Mouse (Mus musculus) yolk sac, embryonic 10.5 days (tissue): ENCODE measurements around the gene Trpc7.

Source experiments
- DNase-seq: peaks from one replicate; pipeline ENCODE4 v3.0.0-alpha.2; 2017; ENCODE audit warnings: low spot score

Gene Trpc7

DNA sequence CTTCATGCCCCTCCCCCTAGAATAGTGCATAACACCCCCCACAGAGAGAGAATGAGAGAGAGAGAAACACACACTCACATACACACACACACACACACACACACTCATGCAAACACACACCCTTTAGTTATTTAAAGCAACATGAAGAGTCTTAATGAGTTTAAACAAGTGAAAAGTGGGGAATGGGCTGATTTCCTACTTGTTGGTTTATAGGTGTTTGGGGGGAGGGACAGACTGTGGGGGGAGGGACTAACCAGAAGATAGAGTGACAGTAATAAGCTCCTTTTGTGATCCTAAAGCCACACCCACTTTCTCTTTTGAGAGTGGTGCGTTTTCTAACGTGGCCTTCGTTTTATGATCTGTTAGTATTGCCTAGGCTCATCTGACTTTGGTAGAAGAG is at the start of gene Trpc7:
Gene Trpc7 (minus strand): TSS at position 101 of the 400 bp plus-strand sequence.
- no peak for DNase-seq

- no peak for DNase-seq
Observed at GRCm38 (mm10) chr13:56939261-56939660, 43.5 kb upstream of the Trpc7 start.

DNA sequence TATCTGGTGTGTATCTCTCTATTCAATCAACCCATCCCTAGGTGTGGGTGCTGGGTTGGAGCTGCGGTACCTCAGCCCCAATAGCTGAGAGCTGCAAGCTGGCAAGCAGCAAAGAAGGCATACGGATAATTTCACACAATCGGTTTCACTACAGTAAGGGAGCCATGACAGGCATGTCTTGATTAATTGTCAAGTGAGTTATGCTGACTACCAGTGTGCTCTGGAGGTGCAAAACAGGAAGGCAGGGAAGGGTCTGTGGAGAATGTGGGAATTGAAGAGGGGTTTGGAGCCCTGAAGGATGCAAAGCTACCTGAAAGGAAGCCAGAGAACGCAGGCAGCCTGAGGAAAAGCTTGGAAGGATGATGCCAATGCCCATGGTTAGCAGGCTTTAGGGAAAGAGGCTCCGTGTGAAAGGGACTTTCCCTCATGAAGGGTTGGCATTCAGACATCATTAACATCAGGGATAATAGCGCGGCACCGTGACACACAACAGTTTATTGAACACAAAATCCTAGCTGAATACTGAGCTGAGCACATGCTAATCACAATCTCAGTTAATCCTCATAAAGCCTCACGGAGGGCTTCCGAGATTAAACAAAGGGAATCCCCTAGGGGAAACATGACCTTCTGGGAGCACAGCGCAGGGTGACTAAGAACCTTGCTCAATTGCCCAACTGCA is 38.2 kb upstream of the Trpc7 start:
- DNase-seq: no peak

- DNase-seq: no peak
Observed at GRCm38 (mm10) chr13:56930421-56930820, 34.6 kb upstream of the Trpc7 start.

DNA sequence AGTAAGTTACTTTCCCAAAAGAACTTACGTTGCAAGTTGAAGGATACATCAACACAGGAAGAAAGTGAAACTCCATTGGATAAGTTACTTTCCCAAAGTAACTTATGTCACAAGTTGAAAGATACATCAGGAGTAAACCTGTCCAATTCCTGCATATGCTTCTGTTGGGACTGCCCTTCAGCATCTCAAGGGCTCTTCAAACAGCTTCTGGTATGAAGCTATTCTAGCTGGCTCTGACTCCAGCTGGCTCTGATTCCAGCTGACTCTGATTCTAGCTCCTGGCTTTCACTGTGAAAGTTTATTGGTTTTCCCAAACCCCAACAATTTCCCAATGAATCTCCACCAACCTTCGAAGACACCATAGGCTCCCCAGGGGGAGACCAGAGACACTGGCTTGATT is 27.2 kb upstream of the Trpc7 start:
- no peak for DNase-seq

DNA sequence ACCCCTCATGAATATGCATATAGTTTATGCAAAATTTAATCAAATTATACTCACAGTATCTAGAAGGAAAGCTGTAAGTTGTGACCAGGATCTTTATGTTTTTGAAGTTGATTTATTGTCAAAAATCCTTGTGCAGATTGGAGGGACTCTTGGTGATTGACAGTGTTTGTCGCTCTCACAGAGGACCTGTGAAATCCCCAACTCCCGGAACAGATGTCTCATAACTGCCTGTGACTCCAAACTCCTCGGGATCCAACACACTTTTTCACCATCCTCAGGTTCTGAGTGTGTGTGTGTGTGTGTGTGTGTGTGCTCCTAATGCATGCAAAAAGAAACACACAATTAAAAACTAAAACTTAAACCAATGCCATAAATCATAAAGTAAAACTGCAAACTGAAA is 25.5 kb upstream of the Trpc7 start:
- no peak for DNase-seq

DNA sequence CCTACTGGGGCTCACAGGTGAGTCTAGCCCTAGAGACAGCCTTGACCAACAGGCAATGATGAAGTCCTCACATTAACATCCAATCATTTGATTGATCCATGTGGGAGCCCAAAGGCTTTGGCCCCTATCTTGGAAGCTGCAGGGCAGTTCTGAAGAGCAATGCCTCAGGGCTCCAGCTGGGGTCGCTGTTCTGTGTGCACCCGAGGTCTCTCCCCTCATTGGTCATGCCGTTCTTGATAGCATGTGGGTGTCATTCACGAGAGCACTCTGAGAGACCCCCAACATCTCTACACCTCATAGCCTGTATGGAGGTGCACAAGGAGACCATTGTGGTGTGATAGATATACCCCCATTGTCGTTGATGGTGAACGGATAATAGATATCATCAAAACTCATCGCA is 18.9 kb upstream of the Trpc7 start:
- DNase-seq: no peak

GRCm38 (mm10) chr13:56911093-56911492 is 15.3 kb upstream of the Trpc7 start:
- DNase-seq: no peak

- peak; percentile 40 for DNase-seq
Observed at GRCm38 (mm10) chr13:56895386-56895785, 407 bp downstream of the Trpc7 start.

DNA sequence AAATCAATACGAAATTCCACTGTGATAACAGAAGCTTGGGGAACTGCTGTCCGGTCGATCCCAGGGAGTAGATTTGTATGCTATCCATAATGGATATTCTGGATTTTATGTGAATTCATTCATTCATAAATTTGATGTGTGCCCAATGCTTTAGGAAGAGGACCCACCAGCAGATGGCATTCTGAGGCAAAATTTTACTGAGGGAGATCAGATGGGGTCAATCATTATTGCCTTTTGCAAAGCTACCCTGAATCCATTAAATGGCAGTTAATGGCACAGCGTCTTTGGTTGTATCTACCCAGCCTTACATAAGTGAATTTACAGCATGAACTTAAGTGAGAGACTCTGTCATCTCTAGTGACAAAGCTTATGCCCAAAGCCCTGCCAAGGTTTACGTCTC is 1.2 kb downstream of the Trpc7 start:
- no peak for DNase-seq

DNA sequence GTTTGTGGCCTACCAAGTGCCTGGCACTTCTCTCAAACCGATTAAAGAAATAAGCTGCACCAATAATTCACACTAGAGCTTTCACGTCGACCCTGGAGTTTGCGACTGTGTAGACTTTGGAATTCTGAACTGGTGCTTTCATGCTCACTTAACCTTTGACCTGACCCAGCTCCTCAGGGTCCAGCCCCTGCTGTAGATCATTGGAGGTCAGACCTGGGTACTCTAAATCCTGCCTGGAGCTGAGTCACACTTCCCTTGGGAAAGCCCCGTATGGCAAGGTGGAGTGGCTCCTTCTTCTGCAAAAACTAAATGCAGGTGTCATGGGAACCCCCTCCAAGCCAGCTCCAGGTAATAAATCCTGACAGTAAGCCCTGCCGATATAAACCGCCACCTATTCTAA is 5.9 kb downstream of the Trpc7 start:
- DNase-seq: peak; percentile 7

DNA sequence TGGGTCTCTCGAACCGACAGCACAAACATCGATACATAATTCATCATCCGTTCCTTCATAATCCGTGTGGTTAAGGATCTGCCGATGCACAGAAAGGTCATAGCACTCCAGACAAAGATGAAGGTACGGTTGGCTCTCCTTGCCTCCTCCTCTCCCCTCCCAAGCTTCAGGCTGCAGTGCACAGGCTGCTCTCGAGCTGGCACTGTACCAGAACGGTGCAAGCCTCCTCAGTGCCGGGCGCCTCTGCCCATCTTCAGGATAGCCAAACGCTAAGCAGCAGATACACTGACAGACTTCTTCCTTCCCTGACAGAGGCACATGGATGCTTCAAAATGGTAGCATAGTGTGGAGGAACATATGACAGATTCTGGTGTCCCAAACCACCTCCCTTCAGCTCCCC is 12.9 kb downstream of the Trpc7 start:
- DNase-seq: no peak

DNA sequence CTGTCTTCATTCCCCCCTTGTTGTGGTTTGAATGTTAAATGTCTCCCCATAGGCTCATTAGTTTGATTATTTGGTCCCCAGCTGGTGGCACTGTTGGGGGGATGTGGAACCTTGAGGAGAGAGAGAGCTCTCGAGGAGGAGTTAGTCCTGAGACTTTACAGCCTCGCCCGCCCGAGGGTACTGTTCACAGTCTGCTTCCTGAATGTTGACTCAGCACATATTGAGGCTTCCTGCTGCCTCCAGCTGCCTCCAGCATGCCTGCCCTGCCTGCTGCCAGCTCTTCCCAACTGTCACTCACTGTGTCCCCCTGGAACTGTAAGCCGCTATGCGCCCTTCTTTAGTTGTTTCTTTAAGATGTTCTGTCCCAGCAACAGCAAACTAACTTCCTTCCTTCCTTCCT is 31.2 kb downstream of the Trpc7 start:
- DNase-seq: no peak

DNA sequence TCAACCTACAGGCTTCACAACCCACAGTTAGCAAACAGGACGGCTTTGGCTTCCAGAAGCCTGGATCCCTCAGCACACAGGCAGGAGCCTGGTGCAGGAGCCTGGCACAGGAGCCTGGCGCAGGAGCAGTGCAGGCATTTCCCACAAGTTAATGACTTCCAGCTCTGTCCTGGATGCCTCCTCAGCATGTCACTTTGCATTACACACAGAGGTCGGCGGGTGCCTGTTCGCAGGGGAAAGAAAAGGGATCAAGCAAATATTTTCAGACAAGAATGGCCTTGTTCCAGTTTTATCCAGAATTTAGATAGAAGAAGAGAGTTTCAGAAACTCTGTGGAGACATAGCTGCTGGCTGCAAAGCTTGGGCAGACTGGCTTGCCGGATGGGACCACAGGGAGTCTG is 33.8 kb downstream of the Trpc7 start:
- DNase-seq: no peak

- DNase-seq: no peak
Observed at GRCm38 (mm10) chr13:56854506-56854905, 41.3 kb downstream of the Trpc7 start.

- no peak for DNase-seq
Observed at GRCm38 (mm10) chr13:56853436-56853835, 42.4 kb downstream of the Trpc7 start.

DNA sequence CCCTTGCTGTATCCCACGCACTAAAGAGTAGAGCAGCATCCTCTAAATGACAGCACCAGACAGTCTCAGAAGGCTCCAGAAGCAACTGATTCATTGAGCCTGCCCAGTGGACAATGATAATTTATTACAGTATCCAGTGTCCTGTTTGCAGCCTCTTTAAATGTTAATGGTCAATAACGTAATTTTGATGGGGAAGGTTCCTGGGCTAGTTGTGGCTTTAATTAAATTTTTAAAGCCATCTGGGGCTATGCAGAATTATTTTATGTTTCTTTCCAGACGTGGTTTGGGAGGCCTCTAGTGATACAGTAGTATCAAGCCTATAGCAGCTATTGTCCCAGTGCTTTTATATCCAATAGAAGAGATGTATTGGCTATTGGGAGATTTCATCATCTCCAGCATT is 49.9 kb downstream of the Trpc7 start:
- DNase-seq: no peak

DNA sequence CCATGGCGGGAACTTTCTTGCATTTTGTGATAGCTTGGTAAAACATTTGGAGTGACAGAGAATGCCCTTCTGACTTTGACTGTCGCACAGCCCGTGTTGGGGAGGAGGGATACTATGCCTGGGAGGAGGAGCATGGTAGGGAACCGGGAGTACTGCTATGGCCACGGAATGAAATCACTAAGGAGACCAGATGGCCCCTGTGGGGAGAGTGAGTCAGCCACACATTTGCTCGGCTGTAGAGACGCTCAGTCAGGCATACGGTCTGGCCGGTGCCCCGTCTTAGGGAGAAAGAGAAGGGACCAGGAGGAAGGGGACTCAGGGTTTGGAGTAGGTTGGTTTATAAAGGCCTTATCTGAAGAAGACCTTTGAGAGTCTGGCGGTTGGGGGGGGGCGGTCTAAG is 80.3 kb downstream of the Trpc7 start:
- DNase-seq: no peak

DNA sequence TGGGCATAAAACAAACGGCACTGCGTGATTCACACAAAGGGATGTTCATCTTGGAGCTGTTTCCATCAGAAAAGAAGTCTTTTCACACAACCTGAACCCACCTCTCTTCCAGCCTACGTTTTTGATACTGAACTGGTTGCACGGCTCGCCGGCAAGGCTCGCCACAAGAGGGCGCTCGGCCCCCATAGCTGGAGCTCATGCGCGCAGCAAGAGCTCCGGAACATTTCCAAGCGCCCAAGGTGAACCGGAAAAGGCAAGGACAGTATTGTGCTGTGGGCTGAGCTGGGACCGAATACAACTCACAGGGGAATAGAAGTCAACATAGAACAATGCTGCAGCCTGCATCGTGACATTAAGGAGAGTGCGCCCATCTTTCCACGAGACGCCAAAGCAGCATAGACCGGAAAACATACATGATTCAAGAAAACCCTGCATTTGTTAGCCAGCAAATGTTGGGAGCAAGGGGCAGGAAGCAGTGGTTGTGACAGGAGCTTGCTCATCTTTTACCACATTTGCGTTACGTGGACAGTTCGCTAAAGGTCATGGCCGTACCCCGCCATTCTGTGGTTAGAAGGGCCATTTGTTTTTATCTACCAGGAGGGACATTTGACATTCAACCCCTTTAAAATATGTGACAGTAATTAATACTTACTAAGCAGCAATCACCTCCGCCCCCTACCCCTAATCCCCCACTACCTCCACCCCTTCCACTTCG is 88.9 kb downstream of the Trpc7 start:
- peak; percentile 73 for DNase-seq

DNA sequence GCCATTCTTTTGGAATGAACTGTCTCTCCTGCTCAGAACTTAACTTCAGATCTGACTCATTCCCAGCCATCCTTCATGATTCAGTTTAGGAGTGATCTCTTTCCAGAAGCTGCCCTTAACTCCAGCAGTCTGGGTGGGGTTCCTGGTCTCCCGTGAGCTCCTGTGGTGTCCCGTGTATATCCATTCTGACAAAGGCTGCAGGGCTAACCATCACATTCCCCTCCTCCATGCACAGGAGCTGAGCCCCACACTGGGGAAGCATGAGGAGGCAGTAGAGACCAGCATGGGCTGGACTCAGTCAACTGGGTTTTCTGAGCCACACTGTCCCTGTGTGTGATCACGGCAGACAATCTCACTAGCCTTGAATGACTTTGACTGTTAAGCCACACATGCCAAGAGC is 90.7 kb downstream of the Trpc7 start:
- DNase-seq: no peak

GRCm38 (mm10) chr13:56797459-56797858 is 98.3 kb downstream of the Trpc7 start:
- no peak for DNase-seq

- DNase-seq: no peak
Observed at GRCm38 (mm10) chr13:56795501-56795900, 100.3 kb downstream of the Trpc7 start.

GRCm38 (mm10) chr13:56794441-56794840 is 101.4 kb downstream of the Trpc7 start:
- DNase-seq: no peak

GRCm38 (mm10) chr13:56792844-56793243 is 102.9 kb downstream of the Trpc7 start:
- no peak for DNase-seq
